Mouse (Mus musculus): ENCODE measurements at regions not wholly inside any gene's neighbourhood (a gene's known extent, or its start where the extent isn't known, plus 50 kb on each side); places are given as distances from the start of the nearest gene placed in this dataset.

- ChIA-PET POLR2A (no interaction called here), CTCF (interaction anchor here (1.0 kb wide), 1 partner anchor 11 kb away, joined by 4 read pairs; no protein-coding TSS in a partner anchor)
- in situ Hi-C loops (cut with MboI; ENCODE audit: low pct_unique_long_range_greater_than_20kb): no loop called here
- TF ChIP-seq CTCF (IDR thresholded peaks at IDR 0.05): no peak
- ATAC-seq (no peak), DNase-seq (ENCODE audit: low read depth, low spot score) (no peak)
- H3K27me3 ChIP-seq: peaks cover 13% of the 10 kb centered on the region
These were observed 111.1 kb upstream of the Irx5 start for GRCm38 (mm10) chr8:92246301-92246700.

GRCm38 (mm10) chr8:92240686-92241275 is 116.6 kb upstream of the Irx5 start:
- TF ChIP-seq CTCF (IDR thresholded peaks at IDR 0.05): no peak
- DNase-seq (ENCODE audit: low read depth, low spot score): no peak
- peaks cover 8% of the 10 kb centered on the region for H3K27me3 ChIP-seq
- CTCF ChIA-PET: no interaction called here
- no peak for ATAC-seq
- POLR2A ChIA-PET: interaction anchor here (1.4 kb wide), 1 partner anchor 9 kb away, joined by 3 read pairs; no protein-coding TSS in a partner anchor
- in situ Hi-C loops (cut with MboI; ENCODE audit: low pct_unique_long_range_greater_than_20kb): no loop called here

- CTCF ChIA-PET: no interaction called here
- POLR2A ChIA-PET: no interaction called here
- peaks cover 17% of the 10 kb centered on the region for H3K27me3 ChIP-seq
- ATAC-seq (no peak), DNase-seq (ENCODE audit: low read depth, low spot score) (no peak)
- no peak for TF ChIP-seq CTCF (IDR thresholded peaks at IDR 0.05)
- in situ Hi-C loops (cut with MboI; ENCODE audit: low pct_unique_long_range_greater_than_20kb): no loop called here
These were observed 125.8 kb upstream of the Irx5 start for GRCm38 (mm10) chr8:92231326-92232225.

- in situ Hi-C loops (cut with MboI; ENCODE audit: low pct_unique_long_range_greater_than_20kb): no loop called here
- DNase-seq (ENCODE audit: low read depth, low spot score): no peak
- no peak for TF ChIP-seq CTCF (IDR thresholded peaks at IDR 0.05)
- ChIA-PET CTCF (no interaction called here), POLR2A (no interaction called here)
- ATAC-seq: no peak
- H3K27me3 ChIP-seq: peaks cover 6% of the 10 kb centered on the region
These were observed 127.9 kb upstream of the Irx5 start for GRCm38 (mm10) chr8:92229526-92229925.

- ChIA-PET POLR2A (no interaction called here), CTCF (no interaction called here)
- no peak for TF ChIP-seq CTCF (IDR thresholded peaks at IDR 0.05)
- DNase-seq (ENCODE audit: low read depth, low spot score) (peak; percentile 12), ATAC-seq (peak; percentile 67)
- no peaks in the 10 kb centered on the region for H3K27me3 ChIP-seq
- in situ Hi-C loops (cut with MboI; ENCODE audit: low pct_unique_long_range_greater_than_20kb): no loop called here
These were observed 132.5 kb upstream of the Irx5 start for GRCm38 (mm10) chr8:92224929-92225328.

GRCm38 (mm10) chr8:92222992-92223391 is 134.4 kb upstream of the Irx5 start:
- DNase-seq (ENCODE audit: low read depth, low spot score) (no peak), ATAC-seq (no peak)
- POLR2A ChIA-PET: no interaction called here
- TF ChIP-seq CTCF (IDR thresholded peaks at IDR 0.05): no peak
- peaks cover 3% of the 10 kb centered on the region for H3K27me3 ChIP-seq
- in situ Hi-C loops (cut with MboI; ENCODE audit: low pct_unique_long_range_greater_than_20kb): no loop called here
- CTCF ChIA-PET: no interaction called here

- H3K27me3 ChIP-seq: peaks cover 3% of the 10 kb centered on the region
- ChIA-PET POLR2A (no interaction called here), CTCF (no interaction called here)
- DNase-seq (ENCODE audit: low read depth, low spot score) (no peak), ATAC-seq (no peak)
- in situ Hi-C loops (cut with MboI; ENCODE audit: low pct_unique_long_range_greater_than_20kb): no loop called here
- TF ChIP-seq CTCF (IDR thresholded peaks at IDR 0.05): no peak
These were observed 138.1 kb upstream of the Irx5 start for GRCm38 (mm10) chr8:92219181-92219890.

- DNase-seq (ENCODE audit: low read depth, low spot score): no peak
- POLR2A ChIA-PET: no interaction called here
- CTCF ChIA-PET: interaction anchor here (2.1 kb wide), 1 partner anchor 12 kb away, joined by 6 read pairs; no protein-coding TSS in a partner anchor
These were observed 139.9 kb upstream of the Irx5 start for GRCm38 (mm10) chr8:92217521-92217920.

GRCm38 (mm10) chr8:92216176-92216575 is 141.2 kb upstream of the Irx5 start:
- ATAC-seq: no peak
- ChIA-PET CTCF (interaction anchor here (2.1 kb wide), 1 partner anchor 10 kb away, joined by 6 read pairs; no protein-coding TSS in a partner anchor), POLR2A (interaction anchor here (0.6 kb wide), 1 partner anchor 416 kb away, joined by 3 read pairs; no protein-coding TSS in a partner anchor)

More at GRCm38 (mm10) chr8:92217521-92217920, 139.9 kb upstream of the Irx5 start:
- no peak for ATAC-seq
- peaks cover 5% of the 10 kb centered on the region for H3K27me3 ChIP-seq
- in situ Hi-C loops (cut with MboI; ENCODE audit: low pct_unique_long_range_greater_than_20kb): no loop called here
- no peak for TF ChIP-seq CTCF (IDR thresholded peaks at IDR 0.05)

GRCm38 (mm10) chr8:92212786-92213535 is 144.5 kb upstream of the Irx5 start:
- peaks cover 2% of the 10 kb centered on the region for H3K27me3 ChIP-seq
- no peak for TF ChIP-seq CTCF (IDR thresholded peaks at IDR 0.05)
- POLR2A ChIA-PET: interaction anchor here (0.6 kb wide), 1 partner anchor 51 kb away, joined by 3 read pairs; no protein-coding TSS in a partner anchor
- DNase-seq (ENCODE audit: low read depth, low spot score) (no peak), ATAC-seq (no peak)
- in situ Hi-C loops (cut with MboI; ENCODE audit: low pct_unique_long_range_greater_than_20kb): no loop called here
- CTCF ChIA-PET: no interaction called here

More at GRCm38 (mm10) chr8:92216176-92216575, 141.2 kb upstream of the Irx5 start:
- in situ Hi-C loops (cut with MboI; ENCODE audit: low pct_unique_long_range_greater_than_20kb): no loop called here
- no peak for TF ChIP-seq CTCF (IDR thresholded peaks at IDR 0.05)
- H3K27me3 ChIP-seq: peaks cover 5% of the 10 kb centered on the region
- no peak for DNase-seq (ENCODE audit: low read depth, low spot score)

Data from Patski (cell line).